Mouse (Mus musculus) ZHBTc4 (cell line): ENCODE results near the gene Tmem189.

Source experiments
- DNase-seq: peaks from one replicate; pipeline ENCODE4 v3.0.0-alpha.2; 2011; ENCODE audit warnings: low read depth, low spot score

Tmem189 gene

GRCm38 (mm10) chr2:167593551-167594250 is 95.9 kb downstream of the Tmem189 start:
- DNase-seq, result no peak
